Mouse (Mus musculus) cerebral cortex, adult 2 months (tissue): ENCODE results near the gene Hmx3.

Source experiments
- WGBS: fragments of 180-500 bp; shearing (Covaris S2); methylation state at CpG from one replicate; pipeline ENCODE4 v1.1.7; 2018; 5-methylcytosine and 5-hydroxymethylcytosine counted together

The Hmx3 gene

GRCm38 (mm10) chr7:131556541-131557271 lies 14.0 kb downstream of the Hmx3 start:
- 3% methylated on average over 37 of the region's 37 CpGs for WGBS

- 50% methylated on average over 2 of the region's 2 CpGs for WGBS
Observed at GRCm38 (mm10) chr7:131557751-131558150, 15.1 kb downstream of the Hmx3 start.

GRCm38 (mm10) chr7:131559986-131560696 lies 17.5 kb downstream of the Hmx3 start, which contains the start of gene Bub3:
Gene Bub3 (plus strand): TSS chr7:131560222.
- WGBS: under 1% methylated on average over 45 of the region's 51 CpGs

- under 1% methylated on average over 14 of the region's 14 CpGs for WGBS
Observed at GRCm38 (mm10) chr7:131560697-131561042, 18.0 kb downstream of the Hmx3 start.

- 71% methylated on average over 6 of the region's 6 CpGs for WGBS
Observed at GRCm38 (mm10) chr7:131575246-131575645, 32.6 kb downstream of the Hmx3 start.

GRCm38 (mm10) chr7:131582178-131582577 lies 39.5 kb downstream of the Hmx3 start:
- WGBS: 81% methylated on average over 9 of the region's 9 CpGs

- 91% methylated on average over 5 of the region's 5 CpGs for WGBS
Observed at GRCm38 (mm10) chr7:131585551-131585950, 42.9 kb downstream of the Hmx3 start.
